Mouse (Mus musculus) testis, postnatal 10 days (tissue): ENCODE measurements at regions not wholly inside any gene's neighbourhood (a gene's known extent, or its start where the extent isn't known, plus 50 kb on each side); places are given as distances from the start of the nearest gene placed in this dataset.
A peak's percentile ranks its signal among the peaks of the same experiment; 100 is the strongest.

Source experiments
- DNase-seq: peaks from one replicate; pipeline ENCODE4 v3.0.0; 2021; ENCODE audit warnings: low spot score

DNA sequence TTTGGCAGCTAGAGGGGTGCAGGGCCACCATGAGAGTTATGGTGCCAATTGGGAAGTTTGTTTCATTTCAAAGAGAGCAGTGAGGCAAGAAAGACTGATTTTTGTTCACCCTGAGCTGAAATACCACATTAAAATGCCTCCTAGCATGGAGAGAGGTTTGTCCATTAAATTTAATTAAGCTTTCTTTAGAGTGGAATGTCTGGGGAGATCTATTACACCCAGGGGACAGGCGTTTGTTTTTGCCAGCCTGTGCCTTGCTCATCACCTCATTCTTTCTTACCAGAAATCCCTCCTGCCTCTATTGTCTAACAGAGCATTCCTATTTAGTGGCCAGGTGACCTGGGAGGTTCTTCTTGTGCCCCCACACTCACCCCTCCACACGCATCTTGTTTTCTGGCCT, 55.2 kb upstream of the Rcn1 start:
- DNase-seq: no peak

DNA sequence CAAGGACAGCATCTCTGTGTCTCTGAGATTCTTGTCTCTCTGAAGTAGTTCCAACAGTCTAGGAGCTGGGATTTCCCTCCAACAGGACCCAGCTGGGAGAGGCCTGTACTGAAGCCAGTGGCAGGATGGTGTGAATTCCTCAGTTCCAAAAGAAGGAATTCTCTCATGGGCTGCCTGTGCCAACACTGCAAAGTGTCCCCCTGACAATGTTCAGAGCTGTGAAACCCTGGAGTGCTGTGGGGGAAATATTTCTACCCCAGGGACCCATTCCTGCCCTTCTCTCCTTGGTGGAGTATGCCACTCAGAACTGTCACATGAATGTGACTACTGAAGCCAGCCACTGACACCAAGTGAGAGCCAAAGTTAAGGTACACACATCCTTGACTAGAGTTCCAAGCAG, 55.7 kb upstream of the Rcn1 start:
- no peak for DNase-seq

DNA sequence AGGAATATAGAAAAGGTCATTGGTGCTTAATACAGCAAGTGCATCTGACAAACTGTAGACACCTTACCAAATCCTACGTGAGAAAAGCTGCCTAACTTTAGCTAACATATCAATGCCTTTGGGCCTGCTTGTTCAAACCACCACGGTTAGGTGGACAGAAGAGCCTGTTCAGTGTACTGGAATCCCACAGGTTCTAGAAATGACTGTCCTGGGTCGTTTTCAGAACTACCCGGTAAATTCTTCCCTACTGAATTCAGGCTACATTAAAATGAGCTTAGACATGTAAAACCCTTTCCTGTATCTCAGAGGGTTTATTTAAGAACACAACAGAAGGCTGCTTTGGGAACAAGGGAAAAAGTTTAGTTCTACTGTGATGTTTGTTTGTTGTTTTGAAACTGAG, 59.5 kb upstream of the Rcn1 start:
- no peak for DNase-seq

DNA sequence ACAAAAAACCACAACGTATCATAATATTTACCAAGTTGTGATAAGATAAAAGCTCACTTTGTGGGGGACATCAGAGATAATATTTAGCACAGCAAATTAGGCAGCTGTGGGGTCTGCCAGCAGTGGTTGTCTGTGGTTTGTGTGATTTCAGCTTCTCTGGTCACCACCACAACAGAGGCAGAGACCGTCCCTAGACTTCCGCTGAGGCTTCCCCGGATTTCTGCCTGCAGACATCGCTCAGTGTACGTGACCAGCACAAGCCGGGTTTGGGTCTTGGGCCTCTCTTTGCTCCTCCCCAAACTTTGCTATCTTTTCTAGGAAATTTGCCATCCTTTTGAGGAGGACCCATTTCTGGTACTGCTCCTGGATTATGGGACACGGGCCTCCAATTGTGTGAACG, 60.4 kb upstream of the Rcn1 start:
- no peak for DNase-seq

DNA sequence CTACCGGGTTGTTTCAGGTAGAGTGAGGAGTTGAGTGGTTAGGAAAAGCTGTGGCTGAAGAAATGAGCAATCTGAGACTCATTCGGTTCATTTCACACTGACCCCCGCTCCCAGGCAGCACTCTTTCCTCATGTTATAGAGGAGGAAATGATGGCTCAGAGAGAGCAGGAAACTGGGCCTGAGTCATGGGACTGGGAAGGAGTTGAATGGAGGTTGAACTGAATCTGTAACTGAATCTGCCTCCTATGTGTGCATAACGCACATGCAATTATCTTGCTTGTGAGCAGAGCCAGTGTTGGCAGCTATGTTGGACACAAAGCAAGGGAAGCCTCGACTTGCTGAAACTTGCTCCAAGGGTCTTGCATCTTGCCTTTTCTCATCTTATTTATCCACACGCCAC, 66.5 kb upstream of the Rcn1 start:
- no peak for DNase-seq

DNA sequence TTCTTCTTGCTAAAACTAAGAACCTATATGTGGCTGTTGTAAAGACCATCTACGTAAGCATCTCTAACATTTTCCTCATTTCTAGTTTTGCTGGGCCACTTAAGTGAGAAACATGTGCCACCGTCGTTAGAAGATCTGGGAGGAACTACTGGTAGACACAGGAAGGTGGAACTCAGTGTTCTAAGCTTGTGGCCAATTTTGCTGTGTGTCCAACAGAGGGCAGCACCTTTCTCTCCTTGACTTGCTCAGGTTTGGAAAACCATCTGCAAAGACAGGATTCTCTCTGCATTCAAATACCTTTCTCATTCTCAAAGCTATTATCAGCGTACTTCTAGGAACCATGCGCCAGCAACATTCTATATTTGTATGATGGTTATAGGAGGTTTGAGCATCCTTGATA, 69.8 kb upstream of the Rcn1 start:
- DNase-seq: peak; percentile 61

DNA sequence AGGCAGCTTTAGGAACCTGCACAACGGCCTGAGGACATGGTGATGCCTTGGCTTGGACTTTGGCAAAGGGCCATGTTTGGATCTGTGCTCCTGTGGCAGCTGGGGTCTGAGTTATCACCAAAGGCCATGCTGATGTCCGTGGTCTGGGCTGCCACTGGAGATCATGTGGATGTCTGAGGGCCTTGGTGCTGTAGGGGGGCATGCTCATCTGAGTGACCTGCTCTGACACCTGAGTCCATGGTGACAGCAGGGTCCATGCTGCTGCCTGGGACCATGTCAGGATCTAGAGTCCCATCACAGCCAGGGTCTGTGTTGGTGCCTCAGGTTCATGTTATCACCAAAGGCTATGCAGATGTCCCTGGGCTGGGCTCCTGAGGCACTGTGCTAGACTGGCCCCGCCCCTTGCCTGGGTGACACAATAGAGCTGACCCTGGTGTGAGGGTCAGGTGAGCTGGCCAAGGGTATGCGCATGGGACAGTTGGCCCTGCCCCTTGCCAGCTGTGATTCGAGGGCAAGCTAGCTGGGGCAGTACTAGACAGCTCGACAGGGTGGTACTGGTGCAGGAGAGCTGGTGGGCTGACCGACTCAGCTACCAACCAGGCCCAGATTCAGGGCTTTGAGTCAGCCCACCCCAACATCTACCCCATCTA, 77.0 kb upstream of the Rcn1 start:
- no peak for DNase-seq

DNA sequence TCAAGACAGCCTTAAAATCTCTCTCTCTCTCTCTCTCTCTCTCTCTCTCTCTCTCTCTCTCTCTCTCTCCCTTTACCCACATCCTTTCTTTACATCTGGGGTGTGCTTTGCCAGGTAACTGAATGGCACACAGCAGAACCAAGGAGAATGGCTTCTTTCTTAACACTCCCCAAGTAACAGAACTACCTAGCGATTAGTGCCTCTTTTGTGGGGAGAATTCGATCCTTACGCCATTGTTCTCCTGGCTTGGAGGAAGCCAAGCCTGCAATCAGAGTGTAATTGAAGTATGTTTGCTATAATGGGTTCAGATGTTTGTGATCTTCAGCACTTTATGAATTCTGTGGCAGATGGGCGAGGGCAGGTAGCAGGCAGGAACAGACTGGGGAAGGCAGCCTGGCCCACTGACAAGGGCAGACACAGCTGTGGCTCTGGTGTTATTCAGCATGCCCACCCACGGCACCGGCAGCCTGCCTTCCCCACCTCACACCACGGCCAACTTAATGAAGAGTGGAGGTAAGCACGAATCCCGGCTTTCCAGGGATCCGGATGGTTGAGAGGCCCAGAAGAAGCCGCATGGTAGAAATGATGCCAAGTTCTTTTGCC, 83.0 kb upstream of the Rcn1 start:
- DNase-seq: no peak

DNA sequence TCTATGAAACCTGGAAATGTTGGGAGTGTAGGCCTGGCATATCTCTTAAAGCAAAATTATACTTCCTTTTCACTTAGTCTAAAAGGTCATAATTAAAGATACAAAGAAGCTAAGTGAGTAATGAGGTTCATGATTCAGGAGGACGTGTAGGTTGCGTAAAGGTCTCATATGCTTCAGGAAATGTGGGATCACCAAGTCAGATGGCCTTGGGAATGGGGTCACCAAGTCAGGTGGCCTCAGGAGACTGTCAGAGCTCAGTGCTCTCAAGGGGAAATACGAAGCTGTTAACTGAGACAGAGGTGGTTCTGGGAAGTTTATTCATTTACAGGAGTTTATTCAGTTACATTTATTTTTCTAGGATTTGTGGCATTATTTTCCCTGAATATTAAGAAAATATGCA, 85.4 kb upstream of the Rcn1 start:
- DNase-seq: no peak

DNA sequence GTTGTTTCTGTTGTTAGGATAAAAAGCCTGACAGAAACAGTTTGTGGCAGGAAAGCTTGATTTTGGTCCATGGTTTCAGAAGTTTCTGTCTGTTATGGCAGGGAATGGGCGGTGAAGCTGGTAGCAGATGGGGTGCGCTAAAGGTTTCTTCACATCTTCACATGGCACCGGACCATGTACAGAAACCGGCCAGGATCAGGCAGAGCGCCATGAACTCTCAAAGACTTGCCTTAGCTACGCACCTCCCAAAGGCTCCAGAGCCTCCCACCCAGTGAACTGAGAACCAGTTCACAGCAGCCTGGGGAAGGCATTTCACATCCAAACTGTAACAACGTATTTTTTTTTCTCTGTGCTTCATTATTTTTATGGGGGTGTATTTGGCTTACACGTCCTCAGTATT, 86.2 kb upstream of the Rcn1 start:
- no peak for DNase-seq

DNA sequence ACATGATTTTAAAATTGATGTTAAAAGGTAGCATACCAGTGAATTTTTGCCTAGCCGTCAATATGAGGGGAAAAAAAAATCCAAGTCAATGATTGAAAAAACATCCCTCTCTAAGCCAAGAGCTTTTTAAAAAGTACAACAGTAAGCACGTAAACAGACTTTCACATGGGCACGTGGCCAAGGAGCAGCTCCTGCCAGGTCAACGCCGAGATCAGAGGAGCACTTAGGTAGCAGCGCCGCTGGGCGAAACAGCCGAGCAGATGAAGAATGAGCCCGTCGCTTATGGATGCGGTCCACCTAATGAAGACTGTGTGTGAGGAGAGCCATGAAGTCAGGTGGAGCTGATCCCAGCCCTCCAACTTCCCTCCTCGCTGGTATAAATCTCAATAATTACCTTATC, 96.7 kb upstream of the Rcn1 start:
- no peak for DNase-seq

DNA sequence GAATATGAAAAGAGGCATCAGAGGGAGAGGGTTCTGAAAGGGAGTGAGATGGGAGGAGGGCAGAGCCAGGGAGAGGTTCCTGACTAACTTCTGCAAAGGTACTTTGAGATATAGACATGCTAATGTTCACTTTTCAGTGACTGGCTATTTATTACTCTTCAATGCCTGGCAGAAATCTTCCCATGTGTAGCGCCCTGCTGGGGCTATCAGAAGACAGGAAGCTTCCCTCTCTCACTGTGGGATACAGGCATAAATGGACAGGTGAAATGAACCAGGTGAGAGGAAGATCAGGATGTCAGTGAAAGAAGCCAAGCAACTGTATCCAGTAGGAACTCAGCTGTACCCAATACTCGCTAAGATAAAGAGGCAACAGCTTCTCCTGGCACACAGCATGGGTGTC, 105.1 kb upstream of the Rcn1 start:
- no peak for DNase-seq

DNA sequence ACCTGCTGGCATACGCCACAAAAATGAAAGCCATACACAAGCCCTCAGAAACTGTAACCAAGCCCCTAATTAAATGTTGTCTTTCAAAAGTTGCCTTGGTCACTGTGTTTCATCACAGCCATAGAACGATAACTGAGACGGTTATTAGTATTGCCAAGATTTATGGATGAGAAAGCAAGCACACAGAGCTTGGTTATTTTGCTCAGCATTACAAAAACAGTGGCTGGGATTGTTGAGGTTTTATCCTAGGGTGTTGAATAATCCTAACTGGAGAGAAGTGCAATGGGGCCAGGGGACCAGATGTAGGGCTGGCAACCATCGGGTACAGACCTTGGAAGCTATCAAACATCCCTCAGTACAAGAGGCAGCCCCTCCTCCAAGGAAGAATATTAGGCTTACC, 106.4 kb upstream of the Rcn1 start:
- DNase-seq: no peak

DNA sequence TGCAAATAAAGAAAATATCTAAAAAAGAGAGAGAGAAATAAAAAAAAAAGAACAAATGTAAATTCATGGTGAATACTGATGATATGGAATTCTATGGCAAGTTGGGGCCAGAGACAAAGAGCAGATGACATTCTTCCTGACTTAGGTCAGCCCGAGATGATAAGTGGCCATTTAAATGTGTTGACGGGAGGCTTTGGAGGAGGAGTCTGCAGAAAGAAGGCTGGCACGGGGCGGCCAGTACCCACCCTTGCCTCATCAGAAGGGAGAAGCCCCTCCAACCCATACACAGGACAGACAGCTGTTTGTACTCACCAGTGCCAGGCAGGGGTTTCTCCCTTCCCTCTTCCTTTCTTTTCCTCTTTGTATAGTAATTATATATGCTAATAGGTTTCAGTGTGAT, 108.0 kb upstream of the Rcn1 start:
- no peak for DNase-seq

DNA sequence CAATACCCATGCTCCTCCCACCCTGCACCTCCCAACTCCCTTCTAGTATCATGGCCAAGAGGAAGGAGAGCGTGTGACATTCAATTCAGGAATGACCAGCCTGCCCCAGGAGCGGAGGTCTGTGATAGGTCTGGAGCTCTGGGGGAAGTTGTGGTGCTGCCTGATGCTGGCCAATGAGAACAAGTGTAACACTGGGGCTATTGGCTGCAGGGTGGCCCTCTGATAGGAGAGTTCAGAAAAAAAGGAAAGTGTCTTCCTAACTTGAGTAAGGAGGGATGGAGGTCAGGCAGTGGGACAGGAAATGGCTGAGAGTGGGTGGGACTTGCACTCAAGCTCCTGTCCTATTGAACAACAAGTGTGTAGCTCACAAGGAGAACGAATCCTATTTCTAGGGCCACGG, 111.7 kb upstream of the Rcn1 start:
- DNase-seq: no peak

DNA sequence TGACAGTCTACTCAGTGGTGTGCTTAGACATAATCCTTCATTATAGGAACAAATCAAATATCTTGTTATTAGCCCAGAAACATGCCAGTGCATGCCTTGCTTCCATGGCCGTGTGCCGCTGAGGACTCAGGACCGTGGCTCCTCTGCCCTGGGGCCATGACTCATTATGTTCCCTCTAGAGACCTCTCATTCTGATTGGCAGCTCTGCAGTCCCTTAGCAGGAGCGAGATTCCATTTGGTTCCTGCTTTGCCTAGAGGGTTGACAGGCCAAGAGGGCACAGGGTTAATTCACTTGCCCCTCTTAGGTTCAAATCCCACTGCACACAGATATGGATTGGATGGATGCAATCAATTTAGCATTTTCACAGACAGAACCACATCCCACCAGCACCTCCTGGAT, 112.6 kb upstream of the Rcn1 start:
- no peak for DNase-seq

DNA sequence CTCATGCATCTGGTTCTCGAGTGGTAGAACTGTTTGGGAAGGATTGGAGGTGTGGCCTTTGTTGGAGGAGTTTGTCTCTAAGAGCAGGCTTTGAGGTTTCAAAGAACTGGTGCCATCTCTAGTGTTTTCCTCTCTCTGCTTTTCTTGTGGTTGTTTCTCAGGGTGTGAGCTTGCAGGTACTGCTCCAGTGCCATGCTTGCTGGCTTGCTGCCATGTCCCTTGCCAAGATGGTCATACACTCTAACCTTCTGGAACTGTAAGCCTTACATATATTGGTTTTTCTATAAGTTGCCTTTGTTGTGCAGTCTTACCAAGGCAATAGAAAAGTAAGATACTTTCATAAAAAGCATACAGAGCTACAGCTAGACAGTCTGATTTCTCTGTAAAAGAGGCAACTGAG, 115.1 kb upstream of the Rcn1 start:
- no peak for DNase-seq

DNA sequence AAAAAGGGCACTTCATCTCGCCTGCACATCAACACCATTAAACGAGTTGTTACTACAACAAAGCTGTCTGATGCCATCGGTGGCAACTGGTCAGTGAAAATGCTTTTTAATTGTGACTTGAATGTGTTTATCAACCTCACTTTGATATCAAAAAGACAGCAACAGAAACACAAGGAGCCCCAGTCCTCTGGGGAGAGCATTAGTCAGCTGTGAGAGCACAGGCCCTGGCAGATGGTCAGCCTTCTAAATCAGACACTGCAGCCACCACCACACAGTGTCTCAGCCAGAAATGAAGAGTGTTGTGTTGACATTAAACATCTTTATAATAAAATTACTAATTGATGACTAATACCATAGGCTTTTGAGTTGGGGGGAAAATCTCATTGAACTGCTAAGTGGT, 115.8 kb upstream of the Rcn1 start:
- no peak for DNase-seq

DNA sequence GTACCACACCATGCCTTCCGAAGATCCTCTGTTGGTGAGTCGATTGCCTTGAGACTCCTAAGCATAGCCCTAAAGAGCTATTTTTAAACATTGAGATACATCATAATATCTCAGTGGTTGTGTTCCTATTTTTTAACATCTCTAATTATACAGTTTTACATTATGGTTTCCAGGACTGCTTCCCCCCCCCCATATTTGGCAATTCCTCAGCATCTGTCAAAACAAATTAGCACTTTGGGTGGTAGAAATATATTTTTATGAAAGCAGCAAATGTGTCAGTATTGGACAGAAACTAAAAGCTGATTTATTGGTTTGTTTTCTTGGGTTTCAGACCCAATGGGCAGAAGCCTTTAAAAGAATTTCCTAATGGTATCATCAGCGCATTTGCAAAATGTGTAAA, 116.2 kb upstream of the Rcn1 start:
- no peak for DNase-seq

DNA sequence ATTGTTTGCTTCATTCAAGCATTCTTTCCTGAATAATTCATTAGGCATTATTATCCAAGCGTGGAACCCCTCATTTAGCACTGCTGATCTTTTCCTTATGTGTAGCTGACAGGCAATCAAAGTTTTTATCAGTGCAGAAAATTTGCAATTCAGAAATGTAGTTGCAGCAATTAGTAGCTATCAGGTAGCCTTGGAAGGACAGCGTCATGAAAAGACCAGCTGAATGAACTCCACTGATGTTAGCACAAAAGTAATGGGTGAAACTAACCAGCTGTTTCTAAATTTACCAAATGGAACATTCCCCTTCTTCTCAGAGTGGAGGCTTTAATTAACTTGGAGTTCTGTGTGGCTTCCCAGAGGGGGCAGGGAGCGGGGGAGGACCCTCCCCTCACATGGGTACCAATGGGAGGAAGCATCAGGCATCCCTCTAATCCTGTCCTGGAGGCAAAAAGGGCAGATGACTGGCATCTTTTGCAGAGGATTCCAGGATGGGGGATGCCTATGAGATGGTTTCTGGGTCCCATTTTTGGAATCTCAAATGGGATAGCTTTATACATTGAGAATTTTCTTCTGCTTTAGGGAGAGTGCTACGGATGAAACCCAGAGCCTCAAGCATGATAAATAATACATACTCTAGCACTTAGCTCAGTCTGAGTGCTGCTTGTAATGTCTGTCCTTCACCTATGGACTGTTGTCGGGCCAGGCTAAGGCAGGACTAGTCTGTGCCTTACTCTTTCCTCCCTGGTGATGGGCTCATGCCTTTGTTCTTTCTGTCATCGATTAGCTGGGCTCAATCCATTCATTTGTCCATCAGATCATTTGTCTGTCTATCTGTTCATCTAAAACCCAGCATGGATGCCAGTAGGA, 117.4 kb upstream of the Rcn1 start:
- no peak for DNase-seq

DNA sequence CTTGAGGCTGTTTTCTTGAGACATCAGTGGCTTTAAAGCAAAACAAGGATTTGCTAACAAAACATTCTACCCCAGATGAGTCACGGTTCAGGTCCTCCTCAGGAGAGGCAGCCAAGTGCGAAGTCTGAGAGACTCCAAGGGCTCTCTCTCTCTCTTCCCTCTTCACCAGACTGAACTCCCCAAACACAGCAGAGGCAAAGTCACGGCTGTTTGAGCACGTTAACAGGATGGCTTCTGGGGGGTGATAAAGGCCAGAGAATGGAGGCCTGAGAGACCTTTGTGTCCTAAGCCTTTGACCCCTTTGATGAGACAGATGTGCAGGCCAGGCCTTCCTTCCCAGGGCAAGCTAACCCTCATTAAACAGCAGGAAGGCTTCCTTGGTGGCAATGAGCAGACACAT, 122.7 kb upstream of the Rcn1 start:
- DNase-seq: no peak

DNA sequence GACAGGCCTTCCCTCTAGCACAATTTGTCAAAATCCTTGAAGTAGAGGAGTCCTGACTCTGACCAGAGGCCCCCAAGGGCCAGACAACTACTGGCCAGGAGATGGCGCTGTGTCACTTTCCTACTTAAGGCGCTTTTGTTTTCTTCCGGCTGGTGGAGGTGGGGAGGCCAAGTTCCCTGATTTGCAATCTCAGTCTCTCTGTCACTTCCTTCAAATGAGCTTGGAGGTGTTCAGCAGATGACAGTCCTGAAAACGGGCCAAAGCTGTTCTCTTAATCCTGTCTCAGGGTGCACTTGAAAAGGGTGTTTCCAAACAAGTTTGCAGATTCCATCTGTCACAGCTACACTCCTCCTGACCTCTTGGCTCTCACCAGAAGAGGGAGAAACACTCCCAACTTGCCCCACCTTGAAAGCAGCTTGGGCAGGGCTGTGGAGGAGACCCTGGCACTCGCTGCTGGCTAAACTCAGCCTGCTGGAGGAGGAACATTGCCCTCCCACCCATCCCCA, 124.2 kb upstream of the Rcn1 start:
- peak; percentile 80 for DNase-seq

DNA sequence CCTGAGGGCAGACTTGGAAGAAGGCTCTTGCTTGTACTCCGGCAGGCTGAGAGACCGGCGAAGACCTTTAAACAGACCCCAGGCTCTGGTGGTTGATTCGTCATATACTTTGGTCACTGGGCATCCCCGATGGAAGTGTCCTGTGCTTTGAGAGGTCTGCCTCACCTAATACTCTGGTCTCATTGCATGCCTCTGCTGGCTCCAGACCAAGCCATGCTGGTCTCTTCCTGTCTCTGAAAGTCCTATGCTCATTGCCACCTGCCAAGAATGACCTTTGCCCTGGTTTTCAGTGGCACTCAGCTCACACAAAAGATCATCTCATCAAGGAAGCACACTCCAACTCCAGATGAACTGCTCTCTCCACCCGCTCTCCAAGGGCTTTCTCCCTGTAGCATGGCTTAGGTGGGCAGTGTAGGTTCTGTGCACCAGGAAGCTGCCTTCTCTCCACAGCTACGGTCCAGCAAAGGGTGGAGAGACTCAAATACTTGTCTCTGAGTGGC, 126.0 kb upstream of the Rcn1 start:
- DNase-seq: no peak
